27 mouse cellular contexts compared by ENCODE assay signal in the genomic region with DNA sequence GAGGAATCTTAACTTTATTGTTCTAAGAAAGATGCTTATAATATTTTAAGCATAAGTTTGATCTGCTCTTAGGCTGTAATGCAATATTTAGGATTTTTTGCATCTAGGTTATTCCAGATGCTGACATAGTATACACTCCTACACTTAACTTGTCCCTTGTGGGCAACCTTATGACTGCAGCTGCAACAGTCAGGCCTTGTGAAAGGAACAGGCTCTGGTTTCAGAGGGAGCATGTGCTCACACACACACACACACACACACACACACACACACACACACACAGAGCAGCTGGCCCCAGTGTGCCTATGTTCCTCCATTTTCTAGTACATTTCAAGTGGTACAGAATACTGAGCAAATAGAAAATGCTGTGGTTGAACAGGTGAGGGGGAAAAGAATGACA.
A peak's percentile ranks its signal among the peaks of the same experiment; 100 is the strongest.
DNase-seq lines count a peak whose midpoint lies in the region; ATAC-seq and TF ChIP-seq lines count a peak whose summit lies in the region.
"Had no signal": no experiment of that assay in that cellular context is flagged by ENCODE, and none has a peak within 500 bp of the region (broad histone marks: within the 10 kb centered on the region; RNA-seq: fewer than 3 reads in every experiment).

No protein-coding gene starts in this region.

- 0 out of 2 replicates have a peak, but pooled peaks have one; percentile 30 for ATAC-seq in midbrain, embryonic 11.5 days (ENCODE audit: low FRiP score)
- ATAC-seq in midbrain, embryonic 15.5 days (replicated peaks), result no peak
- ATAC-seq in limb, embryonic 14.5 days (ENCODE audit: low FRiP score, low read depth), result peak; percentile 85
- ATAC-seq: forebrain, embryonic 15.5 days; Patski had no signal

- no peaks in the 10 kb centered on the region for H3K27me3 ChIP-seq in midbrain, embryonic 11.5 days (ENCODE audit: control insufficient read depth, insufficient read depth, low read length)
- H3K27me3 ChIP-seq in midbrain, embryonic 15.5 days (replicated peaks), result no peaks in the 10 kb centered on the region
- no peaks in the 10 kb centered on the region for H3K27me3 ChIP-seq in limb, embryonic 14.5 days (ENCODE audit: control insufficient read depth, insufficient read depth, low read length)
- H3K27me3 ChIP-seq: embryonic facial prominence, embryonic 13.5 days; forebrain, embryonic 12.5 days; forebrain, embryonic 15.5 days; heart, embryonic 13.5 days; hindbrain, embryonic 12.5 days; hindbrain, embryonic 15.5 days; Patski had no signal

- no peak for TF ChIP-seq POLR2A in limb, embryonic 14.5 days (IDR thresholded peaks at IDR 0.05; ENCODE audit: borderline replicate concordance, extremely low read depth, insufficient read depth, insufficient read length)

- H3K4me2 ChIP-seq in midbrain, embryonic 11.5 days, result no peak overlapping the region
- no peak overlapping the region for H3K4me2 ChIP-seq in midbrain, embryonic 15.5 days
- no peak overlapping the region for H3K4me2 ChIP-seq in limb, embryonic 14.5 days (replicated peaks; ENCODE audit: low read depth, low read length, severe bottlenecking)
- H3K4me2 ChIP-seq: embryonic facial prominence, embryonic 13.5 days; forebrain, embryonic 12.5 days; forebrain, embryonic 15.5 days; heart, embryonic 13.5 days; hindbrain, embryonic 12.5 days; hindbrain, embryonic 15.5 days had no signal

- DNase-seq in embryo, embryonic 11 days, result peak; percentile 6
- no peak for DNase-seq in embryo, embryonic 10.5 days (ENCODE audit: low spot score)
- DNase-seq in midbrain, embryonic 11.5 days (ENCODE audit: low spot score, missing footprints), result no peak
- DNase-seq in limb, embryonic 14.5 days (ENCODE audit: low spot score), result no peak
- DNase-seq in natural killer cell, adult 2 months (ENCODE audit: low spot score in 2 of 2), result no peak
- DNase-seq in adrenal gland, adult 2 months, result no peak
- DNase-seq: adrenal gland, postnatal 14 days; cerebellum, adult 11 months; cerebellum, adult 2 months; cerebellum, adult 9-11 months; cerebellum, postnatal 25 days; gastrocnemius, postnatal 10 days; gastrocnemius, postnatal 36 days; heart, adult 2 months; heart, postnatal 14 days; heart, postnatal 4 days had no signal

- no peaks in the 10 kb centered on the region for H3K9me3 ChIP-seq in midbrain, embryonic 11.5 days (ENCODE audit: control insufficient read depth, low read length)
- no peaks in the 10 kb centered on the region for H3K9me3 ChIP-seq in midbrain, embryonic 15.5 days
- no peaks in the 10 kb centered on the region for H3K9me3 ChIP-seq in limb, embryonic 14.5 days (ENCODE audit: control insufficient read depth, low read length)
- H3K9me3 ChIP-seq: embryonic facial prominence, embryonic 13.5 days; forebrain, embryonic 12.5 days; forebrain, embryonic 15.5 days; heart, embryonic 10.5 days; heart, embryonic 13.5 days; hindbrain, embryonic 12.5 days; hindbrain, embryonic 15.5 days had no signal

- H3K4me3 ChIP-seq in midbrain, embryonic 11.5 days (ENCODE audit: low read depth, low read length), result no peak overlapping the region
- no peak overlapping the region for H3K4me3 ChIP-seq in midbrain, embryonic 15.5 days
- no peak overlapping the region for H3K4me3 ChIP-seq in limb, embryonic 14.5 days (replicated peaks; ENCODE audit: low read length)
- H3K4me3 ChIP-seq: embryonic facial prominence, embryonic 13.5 days; erythroblast, embryonic 14.5 days; forebrain, embryonic 12.5 days; forebrain, embryonic 15.5 days; heart, adult 2 months; heart, embryonic 10.5 days; heart, embryonic 13.5 days; hindbrain, embryonic 12.5 days; hindbrain, embryonic 15.5 days had no signal

- no peak overlapping the region for H3K27ac ChIP-seq in midbrain, embryonic 11.5 days (ENCODE audit: low read depth, low read length)
- no peak overlapping the region for H3K27ac ChIP-seq in midbrain, embryonic 15.5 days
- no peak overlapping the region for H3K27ac ChIP-seq in limb, embryonic 14.5 days (replicated peaks; ENCODE audit: low read depth, low read length)
- H3K27ac ChIP-seq: embryonic facial prominence, embryonic 13.5 days; forebrain, embryonic 12.5 days; forebrain, embryonic 15.5 days; heart, adult 2 months; heart, embryonic 10.5 days; heart, embryonic 13.5 days; hindbrain, embryonic 12.5 days; hindbrain, embryonic 15.5 days had no signal

- H3K36me3 ChIP-seq in midbrain, embryonic 11.5 days (ENCODE audit: control insufficient read depth, insufficient read depth, low read length), result no peaks in the 10 kb centered on the region
- no peaks in the 10 kb centered on the region for H3K36me3 ChIP-seq in midbrain, embryonic 15.5 days (replicated peaks)
- no peaks in the 10 kb centered on the region for H3K36me3 ChIP-seq in limb, embryonic 14.5 days (ENCODE audit: control insufficient read depth, insufficient read depth, low read length)
- H3K36me3 ChIP-seq: embryonic facial prominence, embryonic 13.5 days; forebrain, embryonic 12.5 days; forebrain, embryonic 15.5 days; G1E; heart, embryonic 10.5 days; heart, embryonic 13.5 days; hindbrain, embryonic 12.5 days; hindbrain, embryonic 15.5 days had no signal

- no peaks in the 10 kb centered on the region for H3K4me1 ChIP-seq in midbrain, embryonic 11.5 days (ENCODE audit: control insufficient read depth, insufficient read depth, low read length)
- H3K4me1 ChIP-seq in midbrain, embryonic 15.5 days, result no peaks in the 10 kb centered on the region
- no peaks in the 10 kb centered on the region for H3K4me1 ChIP-seq in limb, embryonic 14.5 days (ENCODE audit: control insufficient read depth, insufficient read depth, low read length)
- H3K4me1 ChIP-seq: embryonic facial prominence, embryonic 13.5 days; forebrain, embryonic 12.5 days; forebrain, embryonic 15.5 days; heart, embryonic 10.5 days; heart, embryonic 13.5 days; hindbrain, embryonic 12.5 days; hindbrain, embryonic 15.5 days had no signal

- H3K9ac ChIP-seq in midbrain, embryonic 11.5 days (ENCODE audit: low read length), result no peak overlapping the region
- H3K9ac ChIP-seq in midbrain, embryonic 15.5 days, result no peak overlapping the region
- H3K9ac ChIP-seq in limb, embryonic 14.5 days (ENCODE audit: low read depth, low read length, severe bottlenecking), result no peak overlapping the region
- H3K9ac ChIP-seq: embryonic facial prominence, embryonic 13.5 days; forebrain, embryonic 12.5 days; forebrain, embryonic 15.5 days; heart, embryonic 13.5 days; hindbrain, embryonic 12.5 days; hindbrain, embryonic 15.5 days had no signal
